Mouse (Mus musculus) ES-E14 (cell line): ENCODE results near the gene Gars.

Experiments used
- CHD2 ChIP-seq: IDR thresholded peaks from 2 replicates; pipeline ENCODE4 v1.6.1; 2014; ENCODE audit warnings: mild to moderate bottlenecking, low read depth, low read length, inconsistent platforms
- ZNF384 ChIP-seq: IDR thresholded peaks from 2 replicates; pipeline ENCODE4 v1.6.1; 2012; ENCODE audit warnings: low read depth, low read length, inconsistent platforms

GRCm38 (mm10) chr6:54991189-54991588 is 46.6 kb upstream of the Gars start:
- no peak for TF ChIP-seq CHD2
- no peak for TF ChIP-seq ZNF384
